Mouse (Mus musculus): ENCODE measurements around the gene Acot5. TPM values are rescaled to one million over a fixed set of nuclear protein-coding genes. Genes with fewer than 3 reads are reported as not detected.

Acot5 gene
- polyA plus RNA-seq, 2 experiments from 2014 or later = not detected

Other genes starting within 250 kb of the Acot5 start
- gene Numb, start 147.4 kb upstream of the Acot5 start, polyA plus RNA-seq (2017; shearing (Covaris generic)) = 10 to 100 TPM; 36.7 to 39.4 TPM
- gene Riox1, start 118.7 kb upstream of the Acot5 start, polyA plus RNA-seq (2017; shearing (Covaris generic)) = 1 to 10 TPM in 1 of 2 experiments, under 1 TPM in 1; 0.94 to 1.7 TPM
- not detected for gene Heatr4, start 84.5 kb upstream of the Acot5 start, polyA plus RNA-seq (2017; shearing (Covaris generic))
- gene Acot2, start 81.5 kb upstream of the Acot5 start, polyA plus RNA-seq (2017; shearing (Covaris generic)) = 10 to 100 TPM; 28.3 to 39.0 TPM
- not detected for gene Acot1, start 59.8 kb upstream of the Acot5 start, polyA plus RNA-seq (2017; shearing (Covaris generic))
- under 1 TPM in 1 of 2 experiments, not detected in 1; 0.11 TPM for gene Acot4, start 30.9 kb upstream of the Acot5 start, polyA plus RNA-seq (2017; shearing (Covaris generic))
- gene Gm49366, start 30.4 kb upstream of the Acot5 start, polyA plus RNA-seq (2017; shearing (Covaris generic)) = not detected
- not detected for gene Acot3, start 17.2 kb upstream of the Acot5 start, polyA plus RNA-seq (2017; shearing (Covaris generic))
- 1 to 10 TPM in 1 of 2 experiments, under 1 TPM in 1; 0.77 to 1.0 TPM for gene Acot6, start 31.3 kb downstream of the Acot5 start, polyA plus RNA-seq (2017; shearing (Covaris generic))
- under 1 TPM; 0.10 to 0.12 TPM for gene Dnal1, start 45.0 kb downstream of the Acot5 start, polyA plus RNA-seq (2017; shearing (Covaris generic))
- not detected for gene Pnma1, start 79.2 kb downstream of the Acot5 start, polyA plus RNA-seq (2017; shearing (Covaris generic))
- gene Elmsan1, start 149.6 kb downstream of the Acot5 start, polyA plus RNA-seq (2017; shearing (Covaris generic)) = 1 to 10 TPM; 7.3 to 8.2 TPM
- gene Ptgr2, start 215.9 kb downstream of the Acot5 start, polyA plus RNA-seq (2017; shearing (Covaris generic)) = 10 to 100 TPM; 50.3 to 52.9 TPM
- gene Zfp410, start 247.5 kb downstream of the Acot5 start, polyA plus RNA-seq (2017; shearing (Covaris generic)) = 10 to 100 TPM; 44.8 to 69.0 TPM